Mouse (Mus musculus) ES-E14 (cell line): Measurements from ENCODE around the gene Baiap2l1. TPM values are rescaled to one million over a fixed set of nuclear protein-coding genes. Genes with fewer than 3 reads are reported as not detected.

Source experiments
- DNase-seq: peaks from one replicate; pipeline ENCODE4 v3.0.0-alpha.2; 2013; ENCODE audit warnings: low read depth, low spot score
- H3K27ac ChIP-seq: 2 replicates; pipeline ENCODE4 v1.5.1; 2012; ENCODE audit warnings: low read depth, mild to moderate bottlenecking, low read length, moderate library complexity, mixed read lengths; ENCODE audit not compliant: poor library complexity, insufficient read depth, severe bottlenecking
- H3K36me3 ChIP-seq: 2 replicates; pipeline ENCODE4 v1.6.1; 2012; ENCODE audit warnings: mild to moderate bottlenecking, low read length, moderate library complexity, mixed read lengths; ENCODE audit not compliant: control insufficient read depth, poor library complexity, insufficient read depth, severe bottlenecking
- H3K4me1 ChIP-seq, 2 experiments: fragments of 150-350 bp in 1 of 2; sonication (generic) in 1 of 2; 2 replicates each; pipeline ENCODE4 v1.6.1; 2012; ENCODE audit warnings: low read length in 2 of 2, mild to moderate bottlenecking in 1 of 2, mixed read lengths in 1 of 2; ENCODE audit not compliant: control insufficient read depth in 2 of 2, insufficient read depth in 2 of 2, poor library complexity in 1 of 2
- H3K4me3 ChIP-seq, 2 experiments: fragments of 150-350 bp in 1 of 2; sonication (generic) in 1 of 2; 2 replicates each; pipeline ENCODE4 v1.5.1; 2012; ENCODE audit warnings: low read length in 2 of 2, low read depth in 1 of 2, mild to moderate bottlenecking in 1 of 2, mixed read lengths in 1 of 2; ENCODE audit not compliant: insufficient read depth in 1 of 2, poor library complexity in 1 of 2, severe bottlenecking in 1 of 2
- H3K9ac ChIP-seq: 2 replicates; pipeline ENCODE4 v1.6.1; 2012; ENCODE audit warnings: low read depth, mild to moderate bottlenecking, low read length, mixed read lengths; ENCODE audit not compliant: poor library complexity, insufficient read depth, severe bottlenecking
- H3K9me3 ChIP-seq: fragments of 150-350 bp; sonication (generic); 2 replicates; pipeline ENCODE4 v1.6.1; 2012; ENCODE audit warnings: low read depth, mild to moderate bottlenecking, low read length; ENCODE audit not compliant: control insufficient read depth, insufficient read depth
- CHD2 ChIP-seq: IDR thresholded peaks from 2 replicates; pipeline ENCODE4 v1.6.1; 2014; ENCODE audit warnings: mild to moderate bottlenecking, low read depth, low read length, inconsistent platforms
- HCFC1 ChIP-seq: IDR thresholded peaks from 2 replicates; pipeline ENCODE4 v1.6.1; 2012; ENCODE audit warnings: low read length, inconsistent platforms, borderline replicate concordance; ENCODE audit not compliant: insufficient read depth
- MAFK ChIP-seq: IDR thresholded peaks from 2 replicates; pipeline ENCODE4 v1.6.1; 2014; ENCODE audit warnings: mild to moderate bottlenecking, low read depth, low read length, inconsistent platforms; ENCODE audit not compliant: insufficient read depth
- ZC3H11A ChIP-seq: IDR thresholded peaks from 2 replicates; pipeline ENCODE4 v1.6.1; 2012; ENCODE audit warnings: low read depth, mild to moderate bottlenecking, inconsistent platforms, low read length, borderline replicate concordance
- ZNF384 ChIP-seq: IDR thresholded peaks from 2 replicates; pipeline ENCODE4 v1.6.1; 2012; ENCODE audit warnings: low read depth, low read length, inconsistent platforms
- in situ Hi-C, 2 experiments: fragments of 600-800 bp; cut with MboI; formaldehyde crosslinking; loops; one replicate each; pipeline ENCODE4 v1.15.1; 2025; ENCODE audit warnings: low sequenced_read_pairs in 2 of 2, inconsistent platforms in 1 of 2; ENCODE audit not compliant: unreplicated experiment in 2 of 2
- total RNA-seq: library from RNA; depleted of rRNA; stranded (reverse); fragments of 300-350 nt; gene quantifications from 2 replicates; pipeline ENCODE4 v1.2.3, GENCODE M21; 2012

Gene Baiap2l1
- total RNA-seq, 1 experiment, result 1.4 TPM

DNA sequence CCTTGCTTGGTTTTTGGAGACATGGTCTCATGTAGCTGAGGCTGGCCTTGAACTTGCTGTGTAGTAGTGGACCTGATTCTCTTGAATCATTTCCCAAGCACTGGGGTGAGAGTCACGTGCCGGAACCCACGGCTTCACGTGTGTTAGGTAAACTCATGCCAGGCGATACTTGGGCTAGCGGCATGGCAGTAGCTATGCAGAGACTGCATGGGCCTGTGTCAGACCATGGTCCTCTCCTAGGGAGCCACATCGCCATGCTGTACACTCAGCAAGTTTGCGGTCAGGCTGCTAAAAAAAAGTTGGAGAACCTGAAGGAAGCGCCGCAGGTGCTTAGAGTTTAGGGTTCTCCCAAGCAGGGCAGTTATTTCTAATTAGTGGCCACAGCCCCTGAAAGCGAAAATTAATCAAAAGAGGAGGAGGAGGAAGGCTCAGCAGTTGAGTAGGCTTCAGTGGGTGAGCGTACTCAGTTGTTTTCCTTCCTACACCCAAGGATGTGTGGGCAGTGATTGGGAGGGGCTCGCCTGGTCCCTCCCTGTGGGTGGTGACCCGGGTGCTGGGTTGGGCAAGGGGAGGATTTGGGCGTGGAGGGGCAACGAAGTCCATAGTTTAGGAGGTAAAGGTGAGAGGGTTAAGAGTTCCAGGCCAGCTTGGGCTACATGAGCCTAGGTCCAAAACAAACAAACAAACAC, 103.6 kb downstream of the Baiap2l1 start:
- Histone ChIP-seq H3K4me3 (peak overlapping the region; percentile 14 to 71; a peak in 3 of 4 replicates), H3K27ac (no peak overlapping the region), H3K36me3 (peaks cover 17% of the 10 kb centered on the region; the same call in 1 of the 2 replicates), H3K4me1 (peaks cover 0 to 29% of the 10 kb centered on the region in 2 experiments; a peak in 2 of 4 replicates), H3K9me3 (no peaks in the 10 kb centered on the region), H3K9ac (no peak overlapping the region)
- TF ChIP-seq CHD2, result no peak
- in situ Hi-C loops, result no loop called here
- no peak for DNase-seq

- Histone ChIP-seq H3K4me3 (no peak overlapping the region), H3K4me1 (peaks cover 0 to 21% of the 10 kb centered on the region in 2 experiments; a peak in 2 of 4 replicates)
- in situ Hi-C loops, result no loop called here
Measured at GRCm38 (mm10) chr5:144253212-144253611, 104.7 kb downstream of the Baiap2l1 start.

DNA sequence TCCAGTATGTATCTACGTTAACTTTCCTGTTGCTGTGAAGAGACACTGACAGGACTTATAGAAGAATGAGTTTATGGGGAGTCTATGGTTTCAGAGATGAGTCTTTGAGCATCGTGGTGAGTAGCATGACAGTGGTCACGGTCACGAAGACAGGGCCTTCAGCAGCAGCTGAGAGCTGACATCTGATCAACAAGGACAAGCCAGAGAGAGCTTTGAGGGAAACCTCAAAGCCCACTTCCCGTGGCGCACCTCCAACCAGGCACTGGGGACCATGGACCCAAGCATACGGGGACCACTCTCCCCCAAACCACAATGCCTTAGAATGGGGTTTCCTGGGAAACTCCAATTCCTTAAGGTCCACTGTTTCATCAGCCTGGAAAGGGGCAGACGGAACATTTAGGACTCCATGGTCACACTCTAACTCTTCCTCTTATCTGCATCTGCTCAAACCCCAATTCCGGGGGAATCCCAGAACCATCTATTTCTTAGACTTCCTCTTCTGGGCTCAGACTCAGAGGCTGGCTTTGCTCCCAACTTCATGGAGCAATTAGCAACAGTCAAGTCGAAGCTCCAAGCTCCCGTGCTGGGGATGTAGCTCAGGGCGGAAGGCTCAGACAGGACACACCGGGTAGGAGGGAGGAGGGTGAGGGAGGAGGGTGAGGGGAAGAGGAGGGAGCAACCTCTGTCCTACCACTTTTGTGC, 105.9 kb downstream of the Baiap2l1 start:
- H3K9me3 ChIP-seq, result no peaks in the 10 kb centered on the region
- TF ChIP-seq CHD2 (no peak), ZC3H11A (no peak), MAFK (no peak), ZNF384 (no peak)

More at GRCm38 (mm10) chr5:144253212-144253611, 104.7 kb downstream of the Baiap2l1 start:
- TF ChIP-seq CHD2, result no peak
- TF ChIP-seq ZNF384, result no peak
- no peak for TF ChIP-seq ZC3H11A
- no peak for TF ChIP-seq HCFC1
- no peak for TF ChIP-seq MAFK
- peaks cover 6% of the 10 kb centered on the region; the same call in 1 of the 2 replicates for H3K36me3 ChIP-seq
- DNase-seq, result no peak
- H3K27ac ChIP-seq, result no peak overlapping the region
- no peak overlapping the region for H3K9ac ChIP-seq
- H3K9me3 ChIP-seq, result no peaks in the 10 kb centered on the region

DNA sequence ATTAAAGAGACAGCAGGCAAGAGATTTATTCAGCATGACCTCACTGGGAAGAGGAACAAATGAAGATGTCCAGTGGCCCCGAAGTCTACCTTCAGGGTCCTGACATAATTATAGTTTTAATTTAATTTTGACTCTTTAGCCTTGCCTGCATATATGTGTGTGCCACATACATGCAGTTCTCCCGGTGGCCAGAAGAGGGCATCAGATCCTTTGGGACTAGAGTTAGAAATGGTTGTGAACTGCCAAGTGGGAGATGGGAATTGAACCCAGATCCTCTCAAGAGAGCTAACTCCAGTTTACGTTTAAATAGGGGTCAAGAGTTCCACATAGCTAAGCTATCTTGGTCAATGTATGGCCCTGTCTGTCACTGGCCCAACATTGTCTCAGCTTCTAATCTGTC, 108.0 kb downstream of the Baiap2l1 start:
- no peaks in the 10 kb centered on the region for H3K9me3 ChIP-seq
- H3K27ac ChIP-seq, result no peak overlapping the region
- no peak overlapping the region for H3K9ac ChIP-seq
- no peak overlapping the region for H3K4me3 ChIP-seq
- peaks cover 0 to 4% of the 10 kb centered on the region in 2 experiments; a peak in 1 of 4 replicates for H3K4me1 ChIP-seq
- in situ Hi-C loops, result no loop called here
- TF ChIP-seq ZNF384 (no peak), CHD2 (no peak), ZC3H11A (no peak), HCFC1 (no peak), MAFK (no peak)
- no peak for DNase-seq
- no peaks in the 10 kb centered on the region for H3K36me3 ChIP-seq

More for the DNA sequence above, 105.9 kb downstream of the Baiap2l1 start:
- no peak overlapping the region; the same call in 1 of the 2 replicates for H3K27ac ChIP-seq
- no peak overlapping the region for H3K4me3 ChIP-seq
- in situ Hi-C loops, result no loop called here
- no peaks in the 10 kb centered on the region for H3K36me3 ChIP-seq
- no peak for DNase-seq
- H3K4me1 ChIP-seq, result peaks cover 0 to 9% of the 10 kb centered on the region in 2 experiments; a peak in 1 of 4 replicates
- H3K9ac ChIP-seq, result no peak overlapping the region
